Mouse (Mus musculus) spleen, adult 2 months (tissue): ENCODE data around the gene Ccr3. TPM values are rescaled to one million over a fixed set of nuclear protein-coding genes. Genes with fewer than 3 reads are reported as not detected.

Experiments used
- DNase-seq, 2 experiments: peaks; one replicate each; pipeline versions ENCODE4 v3.0.0 to v3.0.0-alpha.2; 2012 to 2021; ENCODE audit warnings: low spot score in 2 of 2, low read depth in 1 of 2
- H3K27ac ChIP-seq: fragments of 200-500 bp; 2 replicates; pipeline ENCODE4 v1.5.1; 2012; ENCODE audit warnings: low read length, inconsistent platforms; ENCODE audit not compliant: insufficient read depth
- H3K27me3 ChIP-seq: fragments of 200-500 bp; 2 replicates; pipeline ENCODE4 v1.6.1; 2012; ENCODE audit warnings: mild to moderate bottlenecking, moderate library complexity, low read length, inconsistent platforms; ENCODE audit not compliant: control insufficient read depth, insufficient read depth
- H3K36me3 ChIP-seq: fragments of 200-500 bp; 2 replicates; pipeline ENCODE4 v1.6.1; 2012; ENCODE audit warnings: mild to moderate bottlenecking, low read length, inconsistent platforms; ENCODE audit not compliant: control insufficient read depth, insufficient read depth
- H3K4me1 ChIP-seq: fragments of 200-500 bp; 2 replicates; pipeline ENCODE4 v1.6.1; 2011; ENCODE audit warnings: inconsistent platforms; ENCODE audit not compliant: control insufficient read depth, insufficient read depth, insufficient read length
- H3K4me3 ChIP-seq: fragments of 200-500 bp; 2 replicates; pipeline ENCODE4 v1.5.1; 2011; ENCODE audit warnings: mild to moderate bottlenecking, inconsistent platforms; ENCODE audit not compliant: insufficient read depth, insufficient read length; ENCODE audit errors: extremely low read depth
- CTCF ChIP-seq: fragments of 200-500 bp; IDR thresholded peaks from 2 replicates; pipeline ENCODE4 v1.5.1; 2011; ENCODE audit warnings: mild to moderate bottlenecking, inconsistent platforms; ENCODE audit not compliant: insufficient read depth, insufficient read length, insufficient replicate concordance; ENCODE audit errors: extremely low read depth
- POLR2A ChIP-seq: fragments of 200-500 bp; IDR thresholded peaks from 2 replicates; pipeline ENCODE4 v1.6.1; 2011; ENCODE audit warnings: low read depth, low read length, inconsistent platforms
- WGBS: fragments of 180-500 bp; shearing (Covaris S2); methylation state at CpG from one replicate; pipeline ENCODE4 v1.1.7; 2018; 5-methylcytosine and 5-hydroxymethylcytosine counted together
- polyA plus RNA-seq: library from polyadenylated mRNA; depleted of rRNA; stranded (reverse); fragments of >200 nt; gene quantifications from 2 replicates; pipeline ENCODE4 v1.2.3, GENCODE M21; 2012

The Ccr3 gene
- polyA plus RNA-seq, 1 experiment: 6.2 TPM

DNA sequence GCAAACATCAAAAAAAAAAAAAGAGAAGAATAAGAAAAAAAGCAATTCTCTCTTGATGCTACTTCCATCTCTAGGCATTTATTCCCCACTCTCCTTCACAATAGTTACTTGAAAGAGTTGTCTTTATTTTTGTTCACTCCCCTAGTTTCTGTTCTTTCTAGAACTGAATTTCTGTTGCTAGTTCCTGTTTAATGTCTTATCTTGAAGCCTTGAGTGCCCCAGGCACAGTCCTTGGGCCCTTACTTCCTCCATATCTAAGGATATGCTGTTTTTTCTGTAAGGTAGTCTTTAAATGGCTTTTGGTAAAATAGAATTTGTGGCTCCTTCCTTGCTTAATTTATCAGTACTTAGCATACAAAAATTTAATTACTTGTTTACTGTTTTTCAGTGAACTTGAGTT, 36.8 kb upstream of the Ccr3 start:
- DNase-seq: no peak
- H3K4me1 ChIP-seq: peaks cover 6% of the 10 kb centered on the region; the same call in 1 of the 2 replicates
- no peak overlapping the region for H3K27ac ChIP-seq
- H3K27me3 ChIP-seq: no peaks in the 10 kb centered on the region
- TF ChIP-seq POLR2A: no peak
- TF ChIP-seq CTCF: no peak
- H3K36me3 ChIP-seq: no peaks in the 10 kb centered on the region
- no peak overlapping the region for H3K4me3 ChIP-seq

DNA sequence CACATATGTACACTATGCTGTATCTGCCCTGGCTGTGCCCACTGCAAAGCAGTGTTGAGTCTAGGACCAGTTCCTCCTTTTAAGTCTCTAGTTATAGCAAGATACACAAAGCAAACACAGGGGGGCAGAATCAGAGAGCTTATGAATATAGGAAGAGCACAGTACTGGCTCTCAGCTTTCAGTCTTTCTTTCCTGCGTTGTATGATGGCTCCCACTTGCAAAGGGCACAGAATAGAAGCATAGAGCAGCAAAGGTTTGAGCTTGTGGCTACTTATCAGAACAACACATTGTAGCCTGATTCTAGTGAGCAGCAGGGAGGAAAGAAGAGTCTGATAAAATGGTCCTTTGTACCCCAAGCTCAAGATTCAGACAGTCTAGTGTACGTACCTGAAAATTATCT, 35.6 kb upstream of the Ccr3 start:
- H3K27me3 ChIP-seq: no peaks in the 10 kb centered on the region
- no peak overlapping the region; the same call in 1 of the 2 replicates for H3K27ac ChIP-seq
- no peaks in the 10 kb centered on the region for H3K36me3 ChIP-seq
- TF ChIP-seq CTCF (peak; percentile 17; the same call in 1 of the 2 replicates), POLR2A (no peak)
- DNase-seq: peak; percentile 51 to 70
- WGBS: 42% methylated on average over 2 of the region's 2 CpGs
- peaks cover 11% of the 10 kb centered on the region for H3K4me1 ChIP-seq
- H3K4me3 ChIP-seq: no peak overlapping the region

DNA sequence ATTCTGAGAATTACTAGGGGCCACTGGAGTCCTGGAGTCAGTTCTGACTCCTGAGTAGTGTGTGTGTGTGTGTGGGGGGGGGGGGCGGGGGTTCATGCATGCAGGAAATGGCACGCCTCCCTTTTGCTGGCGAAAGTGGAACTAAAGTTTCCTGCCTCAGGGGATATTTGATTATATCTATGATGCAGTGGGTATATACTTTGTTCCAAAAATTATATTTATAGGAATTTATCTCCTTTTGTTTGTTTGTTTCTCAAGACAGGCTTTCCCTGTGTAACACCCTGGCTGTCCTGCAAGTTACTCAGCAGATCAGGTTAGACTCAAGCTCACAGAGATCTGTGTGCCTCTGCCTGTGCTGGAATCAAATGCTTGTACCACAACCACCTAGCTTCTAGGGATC, 32.1 kb upstream of the Ccr3 start:
- Histone ChIP-seq H3K27ac (peak overlapping the region; percentile 60), H3K27me3 (no peaks in the 10 kb centered on the region), H3K4me1 (peaks cover 16% of the 10 kb centered on the region), H3K36me3 (no peaks in the 10 kb centered on the region), H3K4me3 (no peak overlapping the region)
- DNase-seq: peak; percentile 29 to 37
- 2% methylated on average over 3 of the region's 3 CpGs for WGBS
- TF ChIP-seq CTCF: no peak
- TF ChIP-seq POLR2A: no peak

DNA sequence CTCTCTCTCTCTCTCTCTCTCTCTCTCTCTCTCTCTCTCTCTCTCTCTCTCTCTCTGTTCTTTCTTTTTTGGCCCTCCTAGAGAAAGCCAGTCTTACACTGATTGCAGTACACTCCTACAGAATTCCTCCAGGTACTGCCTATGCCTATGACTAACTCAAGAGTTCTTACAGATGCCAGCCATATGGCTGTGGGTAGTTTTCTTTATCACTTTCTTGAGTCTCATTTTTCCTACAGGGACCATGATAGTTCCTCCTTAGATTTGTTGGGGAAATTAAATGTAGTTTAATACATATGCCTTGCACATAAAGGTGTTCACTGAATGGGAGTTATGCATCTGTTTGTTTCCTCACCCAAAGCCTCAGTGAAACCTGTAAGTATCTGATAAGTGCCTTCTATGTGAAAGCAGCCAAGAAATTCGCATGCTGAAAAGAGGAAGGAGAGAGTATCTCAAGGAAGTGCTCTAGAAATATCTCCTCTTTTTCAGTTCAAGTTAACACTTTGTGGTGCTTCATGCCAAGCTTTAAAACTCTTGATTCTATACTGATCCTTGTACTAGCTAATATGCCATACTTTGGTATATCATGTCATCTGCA, 30.4 kb upstream of the Ccr3 start:
- Histone ChIP-seq H3K4me3 (no peak overlapping the region), H3K27ac (peak overlapping the region; percentile 62; the same call in 1 of the 2 replicates), H3K27me3 (no peaks in the 10 kb centered on the region), H3K4me1 (peaks cover 16% of the 10 kb centered on the region), H3K36me3 (no peaks in the 10 kb centered on the region)
- TF ChIP-seq POLR2A: no peak
- TF ChIP-seq CTCF: no peak
- no peak for DNase-seq
- WGBS: 10% methylated on average over 1 of the region's 1 CpGs

DNA sequence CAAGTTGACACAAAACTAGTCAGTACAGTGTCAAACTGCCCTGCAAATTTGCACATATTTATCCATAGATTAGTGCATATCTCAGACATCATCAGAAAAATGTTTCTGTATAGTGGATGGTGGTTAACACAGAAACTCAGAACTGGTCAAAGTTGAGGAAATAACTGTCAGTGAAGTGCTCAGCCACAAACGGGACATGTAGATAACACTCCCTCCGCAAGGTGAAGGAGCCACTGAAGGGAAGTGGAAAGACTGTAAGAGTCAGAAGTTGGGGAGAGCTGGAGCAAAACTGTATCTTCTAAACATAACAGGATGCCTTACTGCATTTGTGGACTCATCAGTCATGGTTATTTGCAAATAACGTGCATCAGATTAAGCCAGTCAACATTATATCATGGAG, 24.1 kb upstream of the Ccr3 start:
- no peak for TF ChIP-seq POLR2A
- no peak for TF ChIP-seq CTCF
- H3K27ac ChIP-seq: no peak overlapping the region
- 39% methylated on average over 3 of the region's 3 CpGs for WGBS
- H3K27me3 ChIP-seq: no peaks in the 10 kb centered on the region
- peaks cover 4% of the 10 kb centered on the region for H3K4me1 ChIP-seq
- no peak for DNase-seq
- H3K36me3 ChIP-seq: no peaks in the 10 kb centered on the region
- H3K4me3 ChIP-seq: no peak overlapping the region

DNA sequence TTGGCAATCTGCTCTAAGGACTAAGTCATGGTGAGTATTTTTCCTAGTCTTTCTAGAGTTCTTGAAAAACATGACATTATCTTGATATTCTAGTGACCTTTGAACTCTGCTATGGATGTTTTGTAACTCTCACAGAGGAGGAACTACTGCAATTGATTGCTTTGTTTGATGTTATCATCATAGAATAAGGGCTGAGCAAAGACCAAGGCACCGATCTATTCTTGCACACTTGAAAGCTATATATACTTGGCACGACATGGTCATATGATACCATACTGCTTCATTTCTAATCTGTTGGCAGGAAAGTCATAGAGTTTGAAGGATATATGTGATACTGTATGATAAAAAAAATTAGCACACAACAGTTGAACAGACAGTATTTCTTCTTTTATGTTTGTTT, 22.0 kb upstream of the Ccr3 start:
- no peaks in the 10 kb centered on the region for H3K27me3 ChIP-seq
- TF ChIP-seq CTCF (no peak), POLR2A (no peak)
- H3K4me3 ChIP-seq: no peak overlapping the region
- WGBS: 83% methylated on average over 2 of the region's 2 CpGs
- H3K36me3 ChIP-seq: no peaks in the 10 kb centered on the region
- no peaks in the 10 kb centered on the region for H3K4me1 ChIP-seq
- DNase-seq: no peak
- H3K27ac ChIP-seq: no peak overlapping the region

DNA sequence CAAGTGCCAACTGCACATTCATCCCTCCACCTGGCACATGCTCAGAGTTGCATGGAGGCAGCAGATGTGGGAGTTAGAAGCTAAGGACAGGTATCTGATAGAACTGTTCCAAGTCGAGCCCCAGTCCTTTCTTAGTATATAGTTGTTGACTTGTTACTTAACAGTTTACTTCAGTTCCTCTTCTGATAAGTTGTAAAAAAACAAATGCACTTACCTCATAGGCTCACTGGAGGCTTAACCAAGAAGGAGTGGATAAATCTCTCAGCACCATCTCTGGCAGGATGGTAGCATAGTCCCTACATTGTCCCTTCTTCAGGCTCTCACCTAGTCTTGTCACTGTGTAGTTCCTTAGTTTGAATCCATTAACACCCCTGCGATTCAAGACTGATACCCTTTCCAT, 9.1 kb upstream of the Ccr3 start:
- WGBS: 69% methylated on average over 2 of the region's 2 CpGs
- H3K4me1 ChIP-seq: no peaks in the 10 kb centered on the region
- no peak for DNase-seq
- no peak overlapping the region for H3K4me3 ChIP-seq
- no peaks in the 10 kb centered on the region for H3K36me3 ChIP-seq
- no peaks in the 10 kb centered on the region for H3K27me3 ChIP-seq
- no peak overlapping the region for H3K27ac ChIP-seq
- TF ChIP-seq CTCF: no peak
